Mouse (Mus musculus) C2C12 (cell line): ENCODE measurements around the gene Dennd6a. TPM values are rescaled to one million over a fixed set of nuclear protein-coding genes. Genes with fewer than 3 reads are reported as not detected.

Experiments
- H3K27me3 ChIP-seq: one replicate; pipeline ENCODE4 v1.6.1; 2011; ENCODE audit not compliant: control insufficient read depth, insufficient read depth, insufficient read length
- H3K36me3 ChIP-seq: one replicate; pipeline ENCODE4 v1.6.1; 2011; ENCODE audit not compliant: control insufficient read depth, insufficient read depth
- H3K4me3 ChIP-seq: one replicate; pipeline ENCODE4 v1.5.1; 2011; ENCODE audit warnings: mild to moderate bottlenecking, control low read depth; ENCODE audit not compliant: poor library complexity, insufficient read depth, severe bottlenecking
- H3K79me2 ChIP-seq: one replicate; pipeline ENCODE4 v1.6.1; 2011; ENCODE audit not compliant: control insufficient read depth, insufficient read depth
- H3K79me3 ChIP-seq: one replicate; pipeline ENCODE4 v1.6.1; 2011; ENCODE audit warnings: low read depth, control low read depth
- H3ac ChIP-seq: one replicate; pipeline ENCODE3; 2011; ENCODE audit warnings: low read depth; ENCODE audit not compliant: control insufficient read depth, insufficient read length
- CEBPB ChIP-seq: IDR thresholded peaks from one replicate; pipeline ENCODE4 v1.6.1; 2011; ENCODE audit warnings: low read depth, mild to moderate bottlenecking, control low read depth, moderate library complexity
- CTCF ChIP-seq: IDR thresholded peaks from one replicate; pipeline ENCODE4 v1.5.1; 2011; ENCODE audit not compliant: control insufficient read depth, insufficient read depth, insufficient read length
- FOSL1 ChIP-seq: IDR thresholded peaks from one replicate; pipeline ENCODE4 v1.8.0; 2011; ENCODE audit warnings: mild to moderate bottlenecking, low read length; ENCODE audit not compliant: poor library complexity, insufficient read depth, severe bottlenecking
- MAX ChIP-seq: IDR thresholded peaks from one replicate; pipeline ENCODE4 v1.6.1; 2011; ENCODE audit warnings: mild to moderate bottlenecking, control low read depth
- MYOD1 ChIP-seq: IDR thresholded peaks from one replicate; pipeline ENCODE4 v1.6.1; 2011; ENCODE audit warnings: low read depth; ENCODE audit not compliant: control insufficient read depth, insufficient read length
- MYOG ChIP-seq: IDR thresholded peaks from one replicate; pipeline ENCODE4 v1.6.1; 2011; ENCODE audit not compliant: control insufficient read depth, insufficient read length; ENCODE audit errors: extremely low read depth
- USF1 ChIP-seq: IDR thresholded peaks from one replicate; pipeline ENCODE4 v1.6.1; 2011; ENCODE audit warnings: low read depth, mild to moderate bottlenecking, control low read depth, moderate library complexity
- polyA plus RNA-seq: library from polyadenylated mRNA; unstranded; fragments of >200 nt; fragmentation: generic; extraction: Trizol; gene quantifications from one replicate; pipeline ENCODE4 v1.2.1, GENCODE M21; 2012; ENCODE audit warnings: missing spikeins

Gene Dennd6a
- polyA plus RNA-seq, 1 experiment: 3.7 TPM

GRCm38 (mm10) chr14:26662488-26662887, 88.8 kb downstream of the Dennd6a start:
- peaks cover 64% of the 10 kb centered on the region for H3K36me3 ChIP-seq
- peaks cover 28% of the 10 kb centered on the region for H3K79me2 ChIP-seq
- H3K79me3 ChIP-seq: peaks cover 24% of the 10 kb centered on the region
- TF ChIP-seq CEBPB (no peak), MAX (no peak), MYOD1 (no peak), CTCF (no peak), FOSL1 (no peak), USF1 (no peak), MYOG (no peak)
- no peaks in the 10 kb centered on the region for H3K27me3 ChIP-seq
- H3ac ChIP-seq: no peak overlapping the region
- H3K4me3 ChIP-seq: no peak overlapping the region

- H3K79me2 ChIP-seq: peaks cover 41% of the 10 kb centered on the region
- no peak overlapping the region for H3K4me3 ChIP-seq
- H3K27me3 ChIP-seq: no peaks in the 10 kb centered on the region
- H3K79me3 ChIP-seq: peaks cover 35% of the 10 kb centered on the region
- no peak overlapping the region for H3ac ChIP-seq
- H3K36me3 ChIP-seq: peaks cover 50% of the 10 kb centered on the region
- TF ChIP-seq USF1: no peak
- TF ChIP-seq MYOD1: no peak
- TF ChIP-seq CEBPB: no peak
- no peak for TF ChIP-seq CTCF
- no peak for TF ChIP-seq FOSL1
- TF ChIP-seq MAX: no peak
- TF ChIP-seq MYOG: no peak
Measured at GRCm38 (mm10) chr14:26663851-26664250, 90.2 kb downstream of the Dennd6a start.

GRCm38 (mm10) chr14:26667991-26668370, 94.3 kb downstream of the Dennd6a start:
- peak overlapping the region; percentile 90 for H3ac ChIP-seq
- H3K36me3 ChIP-seq: peaks cover 28% of the 10 kb centered on the region
- no peak for TF ChIP-seq CEBPB
- no peak for TF ChIP-seq MYOG
- no peak for TF ChIP-seq FOSL1
- no peak for TF ChIP-seq MYOD1
- no peak for TF ChIP-seq MAX
- TF ChIP-seq USF1: no peak
- TF ChIP-seq CTCF: no peak
- peaks cover 35% of the 10 kb centered on the region for H3K79me3 ChIP-seq
- H3K79me2 ChIP-seq: peaks cover 46% of the 10 kb centered on the region
- no peaks in the 10 kb centered on the region for H3K27me3 ChIP-seq
- peak overlapping the region; percentile 87 for H3K4me3 ChIP-seq

- Histone ChIP-seq H3K36me3 (peaks cover 28% of the 10 kb centered on the region), H3K4me3 (peak overlapping the region; percentile 87), H3K79me3 (peaks cover 35% of the 10 kb centered on the region), H3K79me2 (peaks cover 46% of the 10 kb centered on the region), H3ac (peak overlapping the region; percentile 90), H3K27me3 (no peaks in the 10 kb centered on the region)
- no peak for TF ChIP-seq CTCF
- no peak for TF ChIP-seq MAX
- TF ChIP-seq USF1: no peak
- TF ChIP-seq CEBPB: no peak
- TF ChIP-seq FOSL1: no peak
- TF ChIP-seq MYOG: no peak
- no peak for TF ChIP-seq MYOD1
Measured at GRCm38 (mm10) chr14:26668371-26669291, 95.0 kb downstream of the Dennd6a start.

GRCm38 (mm10) chr14:26669292-26670073, 95.8 kb downstream of the Dennd6a start, which contains the start of gene Pde12:
TSS of gene Pde12 (minus strand) at chr14:26669883.
- Histone ChIP-seq H3K4me3 (peak within 1 kb of the TSS; percentile 87), H3K79me2 (peaks cover 46% of the 10 kb centered on the region), H3ac (peak within 1 kb of the TSS; percentile 90), H3K27me3 (no peaks in the 10 kb centered on the region), H3K79me3 (peaks cover 35% of the 10 kb centered on the region), H3K36me3 (peaks cover 22% of the 10 kb centered on the region)
- no peak for TF ChIP-seq USF1
- TF ChIP-seq MAX: no peak
- TF ChIP-seq MYOD1: no peak
- no peak for TF ChIP-seq CTCF
- no peak for TF ChIP-seq MYOG
- no peak for TF ChIP-seq FOSL1
- no peak for TF ChIP-seq CEBPB
